ENCODE assay signal across 14 mouse cellular contexts in genomic region chr17:90768216-90768615, GRCm38 (mm10).
DNase-seq lines count a peak whose midpoint lies in the region; ATAC-seq lines count a peak whose summit lies in the region.
"Had no signal": no experiment of that assay in that cellular context is flagged by ENCODE, and none has a peak within 500 bp of the region (broad histone marks: within the 10 kb centered on the region; RNA-seq: fewer than 3 reads in every experiment).

No protein-coding gene starts in this region.

- 0% methylated on average over 1 of the region's 1 CpGs for WGBS in forebrain, embryonic 15.5 days
- WGBS in midbrain, embryonic 14.5 days: 8% methylated on average over 1 of the region's 1 CpGs

- H3K4me3 ChIP-seq in forebrain, embryonic 15.5 days: no peak overlapping the region
- H3K4me3 ChIP-seq in midbrain, embryonic 14.5 days (replicated peaks; ENCODE audit: low read depth, low read length): no peak overlapping the region

- no peak overlapping the region for H3K27ac ChIP-seq in forebrain, embryonic 15.5 days (replicated peaks)
- 0 out of 2 replicates have a peak overlapping the region, but pooled peaks have one; percentile 45 for H3K27ac ChIP-seq in midbrain, embryonic 14.5 days (replicated peaks; ENCODE audit: low read depth, low read length)

- ATAC-seq in forebrain, embryonic 15.5 days (replicated peaks): peak; percentile 78
- no peak for ATAC-seq in midbrain, embryonic 14.5 days (ENCODE audit: low FRiP score, low TSS enrichment)
- ATAC-seq: Patski had no signal

- no peak overlapping the region for H3K9ac ChIP-seq in forebrain, embryonic 15.5 days (replicated peaks)
- no peak overlapping the region for H3K9ac ChIP-seq in midbrain, embryonic 14.5 days (replicated peaks; ENCODE audit: low read length)

- no peaks in the 10 kb centered on the region for H3K9me3 ChIP-seq in forebrain, embryonic 15.5 days
- no peaks in the 10 kb centered on the region for H3K9me3 ChIP-seq in midbrain, embryonic 14.5 days (ENCODE audit: control insufficient read depth, low read length)

- no peak overlapping the region for H3K4me2 ChIP-seq in forebrain, embryonic 15.5 days (replicated peaks)
- no peak overlapping the region for H3K4me2 ChIP-seq in midbrain, embryonic 14.5 days (ENCODE audit: low read length)

- H3K36me3 ChIP-seq in forebrain, embryonic 15.5 days: no peaks in the 10 kb centered on the region
- no peaks in the 10 kb centered on the region for H3K36me3 ChIP-seq in midbrain, embryonic 14.5 days (ENCODE audit: control insufficient read depth, insufficient read depth, low read length)

- H3K27me3 ChIP-seq in forebrain, embryonic 15.5 days: no peaks in the 10 kb centered on the region
- H3K27me3 ChIP-seq in midbrain, embryonic 14.5 days (ENCODE audit: control insufficient read depth, insufficient read depth, low read length): no peaks in the 10 kb centered on the region
- H3K27me3 ChIP-seq: Patski had no signal

- peaks cover 4% of the 10 kb centered on the region; the same call in 1 of the 2 replicates for H3K4me1 ChIP-seq in forebrain, embryonic 15.5 days
- H3K4me1 ChIP-seq in midbrain, embryonic 14.5 days (ENCODE audit: control insufficient read depth, insufficient read depth, low read length): peaks cover 5% of the 10 kb centered on the region; the same call in 1 of the 2 replicates

- peak; percentile 34 for DNase-seq in cerebellum, adult 11-12 months
- no peak for DNase-seq in cerebellum, postnatal 36 days
- peak; percentile 77 for DNase-seq in cerebellum, adult 9-10 months
- peak; percentile 23 for DNase-seq in midbrain, embryonic 14.5 days
- DNase-seq in adipocyte (ENCODE audit: low spot score): no peak
- no peak for DNase-seq in heart, adult 11 months
- DNase-seq in gastrocnemius, adult 18-20 months (ENCODE audit: low spot score): no peak
- DNase-seq: adrenal gland, postnatal 36 days; kidney, adult 8-10 months; liver; lung, postnatal 36 days; thymus, postnatal 14 days had no signal

Comparison
In these comparisons a context has a peak if more than half of its experiments do, and no peak if none do; other contexts are left out.
1. DNase-seq: peak in cerebellum, adult 11-12 months (single experiment), cerebellum, adult 9-10 months (single experiment) and midbrain, embryonic 14.5 days (single experiment); none in cerebellum, postnatal 36 days (0 of 2), adipocyte (single experiment), heart, adult 11 months (single experiment) and gastrocnemius, adult 18-20 months (single experiment).